Mouse (Mus musculus): Measurements from ENCODE around the gene Hmces. TPM values are rescaled to one million over a fixed set of nuclear protein-coding genes. Genes with fewer than 3 reads are reported as not detected.

The Hmces gene
- polyA plus RNA-seq, 1 experiment from 2014 or later: 49.7 TPM

Other genes with a start within 250 kb of the Hmces start
- gene Aplf, start 241.7 kb upstream of the Hmces start, polyA plus RNA-seq (2016; fragmentation: Nextera tagmentation; extraction: Ambion mirVana): 13.4 and 14.8 TPM in 2 replicates
- 4.2 and 5.8 TPM in 2 replicates for gene Efcc1, start 183.1 kb upstream of the Hmces start, polyA plus RNA-seq (2016; fragmentation: Nextera tagmentation; extraction: Ambion mirVana)
- gene Gp9, start 135.9 kb upstream of the Hmces start, polyA plus RNA-seq (2016; fragmentation: Nextera tagmentation; extraction: Ambion mirVana): 3.0 and 3.1 TPM in 2 replicates
- gene Rab43, start 101.8 kb upstream of the Hmces start, polyA plus RNA-seq (2016; fragmentation: Nextera tagmentation; extraction: Ambion mirVana): 7.9 and 8.1 TPM in 2 replicates
- gene Gm45140, start 78.1 kb upstream of the Hmces start, polyA plus RNA-seq (2016; fragmentation: Nextera tagmentation; extraction: Ambion mirVana): 0.77 and 1.7 TPM in 2 replicates
- gene Isy1, start 75.1 kb upstream of the Hmces start, polyA plus RNA-seq (2016; fragmentation: Nextera tagmentation; extraction: Ambion mirVana): 50.7 and 68.0 TPM in 2 replicates
- gene Cnbp, start 62.8 kb upstream of the Hmces start, polyA plus RNA-seq (2016; fragmentation: Nextera tagmentation; extraction: Ambion mirVana): 1,080 and 1,309 TPM in 2 replicates
- 155 and 159 TPM in 2 replicates for gene Copg1, start 26.1 kb upstream of the Hmces start, polyA plus RNA-seq (2016; fragmentation: Nextera tagmentation; extraction: Ambion mirVana)
- gene H1fx, start 67.7 kb downstream of the Hmces start, polyA plus RNA-seq (2016; fragmentation: Nextera tagmentation; extraction: Ambion mirVana): 26.5 and 33.1 TPM in 2 replicates
- gene Rab7, start 131.3 kb downstream of the Hmces start, polyA plus RNA-seq (2016; fragmentation: Nextera tagmentation; extraction: Ambion mirVana): 208 and 238 TPM in 2 replicates
- gene Rpn1, start 170.5 kb downstream of the Hmces start, polyA plus RNA-seq (2016; fragmentation: Nextera tagmentation; extraction: Ambion mirVana): 277 and 300 TPM in 2 replicates